Mouse (Mus musculus) layer of hippocampus, postnatal 10 days (tissue): Measurements from ENCODE around the gene Tbcc. TPM values are rescaled to one million over a fixed set of nuclear protein-coding genes. Genes with fewer than 3 reads are reported as not detected.

Experiments
- DNase-seq, 2 experiments: peaks; one replicate each; pipeline ENCODE4 v3.0.0; 2021; ENCODE audit warnings: low spot score in 2 of 2
- total RNA-seq, 2 experiments: library from RNA; stranded (reverse); gene quantifications; 2 replicates each; pipeline ENCODE4 v1.2.3; 2021

Gene Tbcc
- total RNA-seq, 2 experiments from 2014 or later: 39.0 to 47.5 TPM

DNA sequence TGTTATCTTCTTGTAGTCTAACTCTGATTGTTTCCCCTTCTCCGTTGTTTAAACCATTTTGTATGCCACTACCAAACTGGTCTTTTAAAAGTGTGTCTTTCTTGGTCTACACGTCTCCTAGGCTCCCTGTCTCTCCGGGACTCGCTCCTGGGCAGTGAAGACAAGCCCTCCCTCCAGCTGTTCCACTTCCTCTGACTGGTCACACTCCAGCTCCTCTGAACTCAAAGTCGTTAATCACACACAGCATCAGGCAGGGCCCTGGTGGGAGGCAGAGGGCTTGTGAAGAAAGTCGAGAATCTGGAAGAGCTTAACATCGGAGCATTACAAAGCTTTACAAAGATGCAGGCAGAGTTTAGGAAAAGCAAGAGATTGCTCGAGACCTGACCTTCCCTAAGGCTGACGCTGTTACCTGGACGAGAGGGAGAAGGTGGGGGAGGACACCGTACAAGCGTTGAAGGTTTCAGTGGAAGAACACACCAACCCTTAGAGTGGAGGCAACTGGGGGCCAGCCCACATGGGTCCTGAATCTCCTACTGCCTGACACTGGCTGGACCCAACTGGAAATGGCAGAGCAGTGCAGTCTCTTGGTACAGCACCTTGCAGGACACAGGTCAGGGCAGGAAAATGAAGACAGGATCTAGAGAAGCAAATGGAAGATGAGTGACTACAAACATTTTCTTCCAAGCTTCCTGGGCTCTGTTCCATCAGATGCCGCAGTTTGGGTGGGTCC, 6.9 kb downstream of the Tbcc start:
- no peak for DNase-seq

- DNase-seq: no peak
Measured at GRCm38 (mm10) chr17:46900941-46901340, 10.5 kb downstream of the Tbcc start.

GRCm38 (mm10) chr17:46903876-46904490, 13.5 kb downstream of the Tbcc start:
- DNase-seq: peak; percentile 77 to 79

- no peak for DNase-seq
Measured at GRCm38 (mm10) chr17:46910186-46910585, 19.7 kb downstream of the Tbcc start, which contains the start of gene Prph2. Gene Prph2, plus strand, starts transcription at chr17:46910459.

- DNase-seq: no peak
Measured at GRCm38 (mm10) chr17:46912331-46912730, 21.8 kb downstream of the Tbcc start.

- no peak for DNase-seq
Measured at GRCm38 (mm10) chr17:46915129-46915528, 24.6 kb downstream of the Tbcc start.

DNA sequence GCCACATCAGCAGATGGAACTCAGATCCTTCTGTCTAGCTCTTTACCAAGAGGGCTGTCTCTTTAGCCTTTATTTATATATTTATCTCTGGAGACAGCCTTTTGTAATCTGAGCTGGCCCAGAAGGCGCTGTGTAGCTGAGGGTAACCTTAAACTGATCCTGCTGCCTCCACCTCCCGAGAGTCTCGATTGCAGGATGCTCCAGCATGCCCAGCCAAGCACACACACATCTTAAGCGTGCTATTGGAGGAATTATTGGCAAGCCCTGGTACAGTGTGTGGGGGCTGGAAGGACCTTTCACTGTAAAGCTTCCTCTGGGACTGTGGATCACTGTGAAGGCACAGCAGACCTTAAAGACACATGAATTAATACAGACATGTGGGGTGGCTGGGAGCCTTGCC, 28.5 kb downstream of the Tbcc start:
- no peak for DNase-seq

- DNase-seq: no peak
Measured at GRCm38 (mm10) chr17:46920855-46921254, 30.4 kb downstream of the Tbcc start.

DNA sequence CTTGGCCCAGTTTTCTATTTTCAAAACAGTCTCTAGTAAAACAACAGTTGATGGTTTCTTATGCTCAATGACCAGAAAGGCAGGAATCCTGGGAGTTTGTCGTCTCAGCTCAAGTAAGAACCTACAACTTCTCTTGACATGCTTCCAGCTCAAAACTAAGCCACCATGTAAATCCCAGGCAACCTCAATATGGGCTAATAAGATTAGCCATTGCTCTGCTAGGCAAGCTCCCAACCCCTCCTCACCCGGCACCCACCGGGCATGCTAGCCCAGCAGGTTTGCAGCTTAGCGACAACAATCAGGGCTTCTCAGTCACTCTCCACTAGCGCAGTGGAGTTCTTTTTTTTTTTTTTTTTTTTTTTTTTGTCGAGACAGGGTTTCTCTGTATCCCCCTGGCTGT, 35.7 kb downstream of the Tbcc start:
- no peak for DNase-seq

- no peak for DNase-seq
Measured at GRCm38 (mm10) chr17:46926941-46927340, 36.5 kb downstream of the Tbcc start.

GRCm38 (mm10) chr17:46927781-46928180, 37.3 kb downstream of the Tbcc start:
- DNase-seq: no peak

DNA sequence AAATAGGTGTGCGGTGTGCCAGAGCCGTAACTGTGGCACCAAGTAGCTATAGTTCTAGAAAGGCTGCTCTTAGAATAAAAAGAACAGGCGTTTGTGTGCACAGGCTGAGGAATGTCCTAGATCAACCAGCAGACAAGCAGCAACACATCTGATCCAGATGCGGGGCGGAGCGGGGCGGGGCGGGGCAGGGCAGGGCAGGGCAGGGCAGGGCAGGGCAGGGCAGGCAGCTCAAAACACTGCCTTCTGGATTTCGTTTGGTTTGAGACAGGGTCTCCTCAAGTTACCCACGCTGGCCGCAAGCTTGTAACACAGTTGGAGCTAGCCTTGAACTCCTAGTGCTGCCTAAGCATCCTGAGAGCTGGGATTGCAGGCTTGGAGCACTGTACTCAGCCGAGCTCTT, 38.8 kb downstream of the Tbcc start:
- DNase-seq: no peak

DNA sequence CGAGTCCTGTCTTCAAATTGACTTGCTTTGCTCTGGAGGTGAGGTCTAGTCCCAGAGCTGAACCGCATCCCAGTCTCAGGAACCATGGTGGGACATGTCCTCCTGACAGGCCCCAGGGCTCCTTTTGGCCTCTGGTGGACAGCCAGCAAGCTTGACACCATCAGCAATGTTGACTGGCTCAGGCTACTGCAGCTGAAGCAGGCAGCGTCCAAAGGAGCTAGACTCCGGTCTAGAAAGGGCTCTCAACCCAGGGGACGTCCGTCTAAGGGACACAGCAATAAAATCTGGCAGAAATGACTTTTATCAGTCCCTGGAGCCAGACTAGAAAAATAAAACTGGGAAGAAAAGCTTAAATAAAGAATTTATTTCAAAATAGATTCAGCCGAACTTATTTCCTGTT, 39.4 kb downstream of the Tbcc start:
- DNase-seq: no peak

DNA sequence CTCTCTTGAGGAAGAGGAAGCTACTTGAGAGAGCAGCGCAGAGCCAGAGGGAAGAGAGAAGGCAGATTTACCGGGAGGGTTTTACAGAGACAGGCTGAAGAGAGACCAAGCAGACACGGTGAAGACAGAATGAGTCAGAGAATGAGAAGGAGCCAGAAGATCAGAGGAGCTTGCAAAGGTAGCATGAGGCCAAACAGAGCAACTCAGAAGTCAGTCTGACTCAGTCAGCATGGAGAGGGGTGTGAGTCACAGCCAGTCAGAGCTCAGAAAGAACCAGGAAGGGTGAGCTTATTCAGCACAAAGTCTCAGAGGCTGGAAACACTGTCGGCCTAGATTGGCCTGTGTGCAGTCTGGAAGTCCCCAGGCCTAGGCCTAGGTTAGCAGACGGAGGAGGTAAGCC, 42.5 kb downstream of the Tbcc start:
- no peak for DNase-seq

DNA sequence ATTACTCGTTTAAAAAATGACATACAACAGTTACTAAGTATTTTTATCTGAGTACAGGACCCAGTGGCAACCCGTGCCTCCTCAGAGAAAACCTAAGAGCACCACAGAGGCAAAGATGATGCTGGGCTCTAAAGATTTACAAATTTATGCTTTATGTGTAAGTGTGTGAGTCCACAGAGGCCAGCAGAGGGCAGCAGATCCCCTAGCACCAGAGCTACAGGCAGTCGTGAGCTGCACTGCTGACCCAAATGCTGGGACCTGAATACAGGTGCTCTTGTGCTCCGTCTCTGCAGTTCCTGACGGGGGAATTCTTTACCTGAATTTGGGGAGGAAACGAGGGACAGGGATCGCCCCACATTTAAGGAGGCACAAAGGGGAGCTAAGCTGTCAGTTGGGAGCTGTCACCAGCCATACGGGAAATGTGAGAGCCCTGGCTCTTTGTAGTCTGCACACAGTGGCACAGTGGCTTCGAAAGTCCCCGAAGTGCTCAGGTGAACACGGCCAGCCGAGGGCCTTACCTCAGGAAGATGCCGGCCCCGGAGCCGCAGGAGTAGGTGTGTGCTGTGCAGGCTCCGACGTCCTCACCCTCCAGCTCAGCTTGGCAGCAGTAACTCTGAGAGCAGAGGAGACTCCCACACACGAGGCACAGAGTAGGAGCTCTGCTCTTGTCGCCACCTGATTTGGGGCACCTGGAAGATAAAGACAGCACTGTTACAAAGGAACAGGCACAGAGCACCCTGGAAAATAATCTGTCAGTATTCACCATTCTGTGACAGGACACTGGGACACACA, 43.3 kb downstream of the Tbcc start:
- DNase-seq: peak; percentile 54 to 71

- no peak for DNase-seq
Measured at GRCm38 (mm10) chr17:46940461-46940860, 50.0 kb downstream of the Tbcc start.

Other genes starting within 250 kb of the Tbcc start
- gene Klc4, start 244.7 kb upstream of the Tbcc start, total RNA-seq: 10 to 100 TPM; 13.4 to 14.0 TPM
- gene Mrpl2, start 244.5 kb upstream of the Tbcc start, total RNA-seq: 10 to 100 TPM; 52.4 to 54.0 TPM
- gene Cul7, start 240.3 kb upstream of the Tbcc start, total RNA-seq: 10 to 100 TPM; 33.6 to 35.0 TPM
- 10 to 100 TPM; 18.0 to 20.7 TPM for gene Rrp36, start 216.3 kb upstream of the Tbcc start, total RNA-seq
- gene Mea1, start 211.9 kb upstream of the Tbcc start, total RNA-seq: 100 to 1,000 TPM; 118 TPM
- gene Klhdc3, start 209.8 kb upstream of the Tbcc start, total RNA-seq: 100 to 1,000 TPM; 153 to 160 TPM
- gene Ppp2r5d, start 185.6 kb upstream of the Tbcc start, total RNA-seq: 10 to 100 TPM; 91.8 to 94.1 TPM
- gene Pex6, start 179.2 kb upstream of the Tbcc start, total RNA-seq: 10 to 100 TPM; 28.4 to 33.9 TPM
- gene Gnmt, start 161.5 kb upstream of the Tbcc start, total RNA-seq: under 1 TPM; 0.33 to 0.59 TPM
- 10 to 100 TPM; 48.2 to 56.3 TPM for gene Cnpy3, start 138.5 kb upstream of the Tbcc start, total RNA-seq
- not detected for gene Ptcra, start 127.0 kb upstream of the Tbcc start, total RNA-seq
- 10 to 100 TPM; 15.0 to 17.1 TPM for gene 2310039H08Rik, start 118.0 kb upstream of the Tbcc start, total RNA-seq
- 10 to 100 TPM; 54.3 to 57.4 TPM for gene Rpl7l1, start 108.0 kb upstream of the Tbcc start, total RNA-seq
- gene Bicral, start 32.2 kb upstream of the Tbcc start, total RNA-seq: 10 to 100 TPM; 29.7 to 32.8 TPM
- gene Prph2, start 19.8 kb downstream of the Tbcc start, total RNA-seq: under 1 TPM in 1 of 2 experiments, not detected in 1; 0.14 TPM
- gene Ubr2, start 119.9 kb downstream of the Tbcc start, total RNA-seq: 10 to 100 TPM; 49.8 to 52.2 TPM